19 mouse cellular contexts compared by ENCODE assay signal in the genomic region with DNA sequence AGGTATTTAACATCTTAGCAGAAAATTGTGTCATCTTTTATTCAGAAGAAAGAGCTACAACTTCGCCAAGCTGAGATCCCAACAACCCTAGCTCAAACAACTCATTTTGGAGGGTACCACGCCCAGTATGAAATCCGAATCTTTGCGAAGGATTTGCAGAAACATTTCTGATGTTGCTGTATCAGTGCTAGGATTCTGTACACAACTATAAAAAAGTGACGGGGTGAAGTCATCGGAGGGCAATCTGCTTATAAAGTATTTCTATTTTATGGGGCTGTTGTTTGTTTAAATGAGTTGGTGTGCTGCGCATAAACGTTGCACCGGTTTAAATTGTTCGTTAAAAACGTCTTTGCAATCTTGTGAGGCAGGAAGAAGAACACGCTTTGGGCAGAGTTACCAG. TPM values are rescaled to one million over a fixed set of nuclear protein-coding genes. Genes with fewer than 3 reads are reported as not detected.
A peak's percentile ranks its signal among the peaks of the same experiment; 100 is the strongest.
DNase-seq lines count a peak whose midpoint lies in the region; ATAC-seq and TF ChIP-seq lines count a peak whose summit lies in the region.
"Had no signal": no experiment of that assay in that cellular context is flagged by ENCODE, and none has a peak within 500 bp of the region (broad histone marks: within the 10 kb centered on the region; RNA-seq: fewer than 3 reads in every experiment).

No protein-coding gene starts in this region.

- WGBS in hindbrain, embryonic 11.5 days: 2% methylated on average over 12 of the region's 12 CpGs
- WGBS in hindbrain, embryonic 14.5 days: under 1% methylated on average over 12 of the region's 12 CpGs
- WGBS in limb, embryonic 10.5 days: 2% methylated on average over 12 of the region's 12 CpGs

- H3K9ac ChIP-seq in hindbrain, embryonic 11.5 days (ENCODE audit: low read depth, low read length): no peak overlapping the region
- H3K9ac ChIP-seq in hindbrain, embryonic 14.5 days: no peak overlapping the region
- H3K9ac ChIP-seq: embryonic facial prominence, embryonic 15.5 days; forebrain, embryonic 15.5 days; hindbrain, embryonic 15.5 days had no signal

- H3K27me3 ChIP-seq in hindbrain, embryonic 11.5 days (ENCODE audit: control insufficient read depth, insufficient read depth, low read length): peaks cover 78% of the 10 kb centered on the region
- peaks cover 91% of the 10 kb centered on the region for H3K27me3 ChIP-seq in hindbrain, embryonic 14.5 days (ENCODE audit: control insufficient read depth, insufficient read depth, low read length)
- H3K27me3 ChIP-seq in limb, embryonic 10.5 days (ENCODE audit: low read depth, poor library complexity, severe bottlenecking): peaks cover 98% of the 10 kb centered on the region
- H3K27me3 ChIP-seq: CH12.LX had no signal

- ATAC-seq in hindbrain, embryonic 11.5 days (ENCODE audit: low FRiP score): no peak
- ATAC-seq in hindbrain, embryonic 14.5 days (ENCODE audit: low FRiP score): no peak

- peak; percentile 31 for DNase-seq in hindbrain, embryonic 11.5 days (ENCODE audit: low spot score)
- no peak for DNase-seq in hindbrain, embryonic 14.5 days (ENCODE audit: low spot score)
- DNase-seq in 3T3-L1 (ENCODE audit: low read depth, low spot score): peak; percentile 68
- DNase-seq in limb, embryonic 10.5 days (ENCODE audit: low spot score): peak; percentile 30
- DNase-seq in adipocyte (ENCODE audit: low spot score): no peak
- no peak for DNase-seq in layer of hippocampus, adult 11-12 months (ENCODE audit: low spot score)
- DNase-seq: cerebellum, adult 2 months; gastrocnemius, postnatal 10 days; heart, postnatal 10 days had no signal

- TF ChIP-seq CTCF in bone marrow macrophage, adult 2 months (IDR thresholded peaks at IDR 0.05; ENCODE audit: low read depth, low read length): no peak

- no peak overlapping the region for H3K4me2 ChIP-seq in hindbrain, embryonic 11.5 days (replicated peaks; ENCODE audit: low read depth, low read length)
- no peak overlapping the region for H3K4me2 ChIP-seq in hindbrain, embryonic 14.5 days (replicated peaks)
- H3K4me2 ChIP-seq: embryonic facial prominence, embryonic 15.5 days; hindbrain, embryonic 15.5 days had no signal

- peaks cover 2% of the 10 kb centered on the region; the same call in 1 of the 2 replicates for H3K4me1 ChIP-seq in hindbrain, embryonic 11.5 days (replicated peaks; ENCODE audit: control insufficient read depth, insufficient read depth, low read length)
- no peaks in the 10 kb centered on the region for H3K4me1 ChIP-seq in hindbrain, embryonic 14.5 days (replicated peaks; ENCODE audit: control insufficient read depth, insufficient read depth, low read length)
- H3K4me1 ChIP-seq in bone marrow macrophage, adult 2 months (ENCODE audit: control insufficient read depth, insufficient read depth, low read length): peaks cover 4% of the 10 kb centered on the region; the same call in 1 of the 2 replicates
- peaks cover 9% of the 10 kb centered on the region for H3K4me1 ChIP-seq in limb, embryonic 10.5 days

- H3K9me3 ChIP-seq in hindbrain, embryonic 11.5 days (ENCODE audit: control insufficient read depth, low read length): no peaks in the 10 kb centered on the region
- H3K9me3 ChIP-seq in hindbrain, embryonic 14.5 days (ENCODE audit: control insufficient read depth, low read length): no peaks in the 10 kb centered on the region
- H3K9me3 ChIP-seq in limb, embryonic 10.5 days (replicated peaks): no peaks in the 10 kb centered on the region
- H3K9me3 ChIP-seq: embryonic facial prominence, embryonic 15.5 days; forebrain, embryonic 15.5 days; heart, embryonic 10.5 days; hindbrain, embryonic 15.5 days had no signal

- no peak overlapping the region for H3K4me3 ChIP-seq in hindbrain, embryonic 11.5 days (ENCODE audit: low read depth, low read length)
- H3K4me3 ChIP-seq in hindbrain, embryonic 14.5 days (replicated peaks; ENCODE audit: low read length): no peak overlapping the region
- H3K4me3 ChIP-seq in bone marrow macrophage, adult 2 months (ENCODE audit: insufficient read depth, low read length): no peak overlapping the region; the same call in 1 of the 2 replicates
- H3K4me3 ChIP-seq in limb, embryonic 10.5 days: no peak overlapping the region
- H3K4me3 ChIP-seq: forebrain, embryonic 15.5 days; hindbrain, embryonic 15.5 days had no signal

- no peak overlapping the region for H3K27ac ChIP-seq in hindbrain, embryonic 11.5 days (ENCODE audit: low read depth, low read length)
- no peak overlapping the region for H3K27ac ChIP-seq in hindbrain, embryonic 14.5 days
- H3K27ac ChIP-seq in bone marrow macrophage, adult 2 months (ENCODE audit: insufficient read depth, low read depth, low read length): peak overlapping the region; percentile 21; the same call in 1 of the 2 replicates
- no peak overlapping the region for H3K27ac ChIP-seq in limb, embryonic 10.5 days
- H3K27ac ChIP-seq: embryonic facial prominence, embryonic 15.5 days; forebrain, embryonic 15.5 days; heart, embryonic 10.5 days; hindbrain, embryonic 15.5 days had no signal

- H3K36me3 ChIP-seq in hindbrain, embryonic 11.5 days (ENCODE audit: control insufficient read depth, insufficient read depth, low read length): no peaks in the 10 kb centered on the region
- H3K36me3 ChIP-seq in hindbrain, embryonic 14.5 days (replicated peaks; ENCODE audit: control insufficient read depth, insufficient read depth): no peaks in the 10 kb centered on the region
- no peaks in the 10 kb centered on the region for H3K36me3 ChIP-seq in limb, embryonic 10.5 days
- H3K36me3 ChIP-seq: embryonic facial prominence, embryonic 15.5 days; forebrain, embryonic 15.5 days; heart, embryonic 10.5 days; hindbrain, embryonic 15.5 days had no signal

- TF ChIP-seq POLR2A in bone marrow macrophage, adult 2 months (IDR thresholded peaks at IDR 0.05; ENCODE audit: borderline replicate concordance, low read depth, low read length): no peak

RNA-seq across cellular contexts. Expression of gene Cdkn2a, which starts 11.8 kb away (rescaled TPM):
- not detected in 2 replicates for polyA plus RNA-seq in hindbrain, embryonic 11.5 days (2014; fragmentation: Nextera tagmentation; extraction: Ambion mirVana)
- not detected in 2 replicates for polyA plus RNA-seq in hindbrain, embryonic 14.5 days (2014; fragmentation: Nextera tagmentation; extraction: Ambion mirVana)
- polyA plus RNA-seq in bone marrow macrophage, adult 2 months (2012; ENCODE audit: insufficient read depth, insufficient read length, missing spikeins): 0.87 TPM in 1 of 2 replicates, not detected in the other
- not detected in 2 replicates for polyA plus RNA-seq in limb, embryonic 10.5 days (2016; fragmentation: Nextera tagmentation; extraction: Ambion mirVana)
- polyA plus RNA-seq: cerebellum, adult 2 months; embryonic facial prominence, embryonic 11.5 days; embryonic facial prominence, embryonic 15.5 days; forebrain, embryonic 11.5 days; forebrain, embryonic 15.5 days; heart, embryonic 10.5 days; heart, embryonic 14.5 days; hindbrain, embryonic 15.5 days; intestine, embryonic 16.5 days had no signal

RNA-seq across cellular contexts. Expression of gene Cdkn2b, which starts 28.2 kb away (rescaled TPM):
- polyA plus RNA-seq in hindbrain, embryonic 11.5 days (2014; fragmentation: Nextera tagmentation; extraction: Ambion mirVana): 1.1 and 1.4 TPM in 2 replicates
- polyA plus RNA-seq in hindbrain, embryonic 14.5 days (2014; fragmentation: Nextera tagmentation; extraction: Ambion mirVana): 1.3 and 1.4 TPM in 2 replicates
- polyA plus RNA-seq in bone marrow macrophage, adult 2 months (2012; ENCODE audit: insufficient read depth, insufficient read length, missing spikeins): not detected in 2 replicates
- polyA plus RNA-seq in limb, embryonic 10.5 days (2016; fragmentation: Nextera tagmentation; extraction: Ambion mirVana): 0.18 and 0.34 TPM in 2 replicates

Comparison
In these comparisons a context has a peak if more than half of its experiments do, and no peak if none do; other contexts are left out.
1. DNase-seq: peak in hindbrain, embryonic 11.5 days (single experiment), 3T3-L1 (single experiment) and limb, embryonic 10.5 days (single experiment); none in hindbrain, embryonic 14.5 days (single experiment), adipocyte (single experiment) and layer of hippocampus, adult 11-12 months (single experiment).